Mouse (Mus musculus) cortical plate, adult 2 months (tissue): Measurements from ENCODE around the gene Flt3l.

Source experiments
- CTCF ChIP-seq: fragments of 200-500 bp; IDR thresholded peaks from 2 replicates; pipeline ENCODE4 v1.5.1; 2011; ENCODE audit warnings: mild to moderate bottlenecking, control low read depth, low read length; ENCODE audit not compliant: insufficient read depth; ENCODE audit errors: extremely low read depth
- POLR2A ChIP-seq: fragments of 200-500 bp; IDR thresholded peaks from 2 replicates; pipeline ENCODE4 v1.6.1; 2011; ENCODE audit warnings: mild to moderate bottlenecking, low read length, control low read depth; ENCODE audit not compliant: insufficient read depth; ENCODE audit errors: extremely low read depth

DNA sequence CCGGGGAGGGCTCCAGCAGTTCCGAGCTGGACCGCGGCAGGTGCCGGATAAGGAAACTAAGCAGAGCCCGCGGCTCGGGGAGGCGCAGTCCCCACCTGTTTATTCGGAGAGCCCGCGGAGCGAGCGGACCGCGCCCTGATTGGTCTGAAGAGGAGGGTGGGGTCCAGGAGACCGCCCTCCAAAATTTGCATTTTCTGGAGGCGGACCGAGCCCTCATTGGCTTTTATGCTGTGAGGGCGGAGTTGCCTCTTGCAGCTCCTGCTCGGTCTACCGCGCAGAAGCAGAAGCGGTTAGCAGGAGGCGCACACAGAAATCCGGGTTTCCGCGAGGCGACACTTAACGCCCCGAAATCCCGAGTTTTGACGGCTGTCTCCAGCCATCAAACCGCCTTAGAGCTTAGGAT lies 46.0 kb upstream of the Flt3l start:
- TF ChIP-seq CTCF = no peak
- peak; percentile 90 for TF ChIP-seq POLR2A
